Mouse (Mus musculus) embryo, embryonic 11.5 days (tissue): ENCODE measurements around the gene Gm29427.
A peak's percentile ranks its signal among the peaks of the same experiment; 100 is the strongest.
"Not testable (repeated sequence)": the region's sequence is repeated elsewhere in the genome, so short reads cannot be mapped to it uniquely, and the experiment has no call there.

Source experiments
- DNase-seq: peaks from one replicate; pipeline ENCODE4 v3.0.0-alpha.2; 2012; ENCODE audit warnings: low read depth, low spot score

The Gm29427 gene

GRCm38 (mm10) chr1:130659641-130660040 lies 56.0 kb downstream of the Gm29427 start:
- DNase-seq, result not testable (repeated sequence)

GRCm38 (mm10) chr1:130644103-130644502 lies 71.5 kb downstream of the Gm29427 start:
- no peak for DNase-seq

- no peak for DNase-seq
These were observed 74.6 kb downstream of the Gm29427 start for GRCm38 (mm10) chr1:130640967-130641366.

- peak; percentile 54 for DNase-seq
These were observed 81.7 kb downstream of the Gm29427 start for GRCm38 (mm10) chr1:130633761-130634410.

GRCm38 (mm10) chr1:130633316-130633715 lies 82.3 kb downstream of the Gm29427 start:
- DNase-seq, result no peak

- DNase-seq, result no peak
These were observed 86.1 kb downstream of the Gm29427 start, which contains the start of gene Zp3r for GRCm38 (mm10) chr1:130629521-130629920. Zp3r (minus strand) TSS chr1:130629621.
